8 mouse cellular contexts compared by ENCODE assay signal in genomic region chr19:9911314-9911754, GRCm38 (mm10). TPM values are rescaled to one million over a fixed set of nuclear protein-coding genes. Genes with fewer than 3 reads are reported as not detected.
DNase-seq lines count a peak whose midpoint lies in the region; ATAC-seq lines count a peak whose summit lies in the region.

No protein-coding gene starts in this region.

- no peak overlapping the region for H3K27ac ChIP-seq in liver, embryonic 15.5 days (replicated peaks)

- WGBS in liver, embryonic 15.5 days (ENCODE audit: insufficient replicate concordance): 15% methylated on average over 6 of the region's 6 CpGs

- intact Hi-C loops in heart, postnatal 25 days (cut with DNase I): loop anchor here (5.0 kb wide), 1 partner anchor 291 kb away; the partner anchor contains the start of genes Fen1 and Tmem258

- H3K9ac ChIP-seq in liver, embryonic 15.5 days: no peak overlapping the region

- peak; percentile 91 for DNase-seq in heart, adult 11 months
- no peak for DNase-seq in heart, postnatal 25 days (ENCODE audit: low spot score)
- DNase-seq in naive thymus-derived CD4-positive, alpha-beta T cell, adult 2 months (ENCODE audit: low read depth): peak; percentile 92
- no peak for DNase-seq in ovary, postnatal 10 days (ENCODE audit: low spot score)

- peak overlapping the region; percentile 31; the same call in 1 of the 2 replicates for H3K4me2 ChIP-seq in liver, embryonic 15.5 days

- H3K9me3 ChIP-seq in liver, embryonic 15.5 days (replicated peaks): no peaks in the 10 kb centered on the region

- ATAC-seq in activated CD4-positive, CD25-positive, alpha-beta regulatory T cell, adult 4 months: peak; percentile 46
- peak; percentile 87 for ATAC-seq in erythroid progenitor cell, adult 5-6 weeks (replicated peaks; ENCODE audit: low FRiP score, poor library complexity, severe bottlenecking)
- peak; percentile 63 for ATAC-seq in inflammation-experienced regulatory T-cells, adult 6 months
- ATAC-seq in liver, embryonic 15.5 days (ENCODE audit: insufficient read depth): peak; percentile 49; the same call in 1 of the 2 replicates

- no peak overlapping the region for H3K4me3 ChIP-seq in liver, embryonic 15.5 days (replicated peaks)

- H3K36me3 ChIP-seq in liver, embryonic 15.5 days (replicated peaks): no peaks in the 10 kb centered on the region

- H3K4me1 ChIP-seq in liver, embryonic 15.5 days (replicated peaks): peaks cover 4% of the 10 kb centered on the region; the same call in 1 of the 2 replicates

- no peaks in the 10 kb centered on the region for H3K27me3 ChIP-seq in liver, embryonic 15.5 days

RNA-seq across cellular contexts. Expression of gene Incenp, which starts 12.0 kb away (rescaled TPM):
- total RNA-seq in heart, postnatal 25 days (2021): 1 to 10 TPM; 6.3 to 7.4 TPM
- polyA plus RNA-seq in activated CD4-positive, CD25-positive, alpha-beta regulatory T cell, adult 4 months (2017; shearing (Covaris generic)): 10 to 100 TPM; 30.3 to 31.9 TPM
- 859 and 885 TPM in 2 replicates for total RNA-seq in erythroid progenitor cell, adult 5-6 weeks (2015; ENCODE audit: low replicate concordance)
- total RNA-seq in erythroid progenitor cell, adult 5-6 weeks (2017; ENCODE audit: low replicate concordance): 748 and 1,226 TPM in 2 replicates
- 10 to 100 TPM; 11.4 to 57.7 (median 18.4) TPM for polyA plus RNA-seq in inflammation-experienced regulatory T-cells, adult 6 months (2017; shearing (Covaris generic))
- polyA plus RNA-seq in liver, embryonic 15.5 days (2015; fragmentation: Nextera tagmentation; extraction: Ambion mirVana): 95.5 and 107 TPM in 2 replicates

Comparison
In these comparisons a context has a peak if more than half of its experiments do, and no peak if none do; other contexts are left out.
1. DNase-seq: peak in heart, adult 11 months (single experiment) and naive thymus-derived CD4-positive, alpha-beta T cell, adult 2 months (single experiment); none in heart, postnatal 25 days (single experiment) and ovary, postnatal 10 days (single experiment).
2. Peak in every context shown above with its lines, with median percentiles within 50 percentile points of each other: ATAC-seq.